Mouse (Mus musculus) kidney, embryonic 15.5 days (tissue): ENCODE results near the gene Cyth2. TPM values are rescaled to one million over a fixed set of nuclear protein-coding genes. Genes with fewer than 3 reads are reported as not detected.

Experiments
- ATAC-seq: fragments of 200-750 bp; cut with Nextera tagmentation; replicated peaks from 2 replicates; pipeline ENCODE4 v1.8.0; 2017; ENCODE audit warnings: moderate TSS enrichment; ENCODE audit not compliant: low FRiP score
- H3K27ac ChIP-seq: fragments of 300-500 bp; sonication (generic); 2 replicates; pipeline ENCODE4 v1.5.1; 2015; ENCODE audit warnings: mild to moderate bottlenecking, inconsistent platforms
- H3K27me3 ChIP-seq: fragments of 300-500 bp; sonication (generic); 2 replicates; pipeline ENCODE4 v1.6.1; 2015; ENCODE audit warnings: inconsistent platforms
- H3K36me3 ChIP-seq: fragments of 300-500 bp; sonication (generic); 2 replicates; pipeline ENCODE4 v1.6.1; 2015; ENCODE audit warnings: inconsistent platforms
- H3K4me1 ChIP-seq: fragments of 300-500 bp; sonication (generic); 2 replicates; pipeline ENCODE4 v1.6.1; 2015; ENCODE audit warnings: inconsistent platforms
- H3K4me2 ChIP-seq: fragments of 300-500 bp; sonication (generic); 2 replicates; pipeline ENCODE4 v1.6.1; 2015; ENCODE audit warnings: moderate library complexity, mild to moderate bottlenecking, inconsistent platforms
- H3K4me3 ChIP-seq: fragments of 300-500 bp; sonication (generic); replicated peaks from 2 replicates; pipeline ENCODE4 v1.5.1; 2015; ENCODE audit warnings: mild to moderate bottlenecking, inconsistent platforms
- H3K9ac ChIP-seq: fragments of 300-500 bp; sonication (generic); 2 replicates; pipeline ENCODE4 v1.6.1; 2015; ENCODE audit warnings: mild to moderate bottlenecking, inconsistent platforms
- H3K9me3 ChIP-seq: fragments of 300-500 bp; sonication (generic); replicated peaks from 2 replicates; pipeline ENCODE4 v1.6.1; 2016; ENCODE audit warnings: inconsistent platforms
- WGBS: fragments of 180-500 bp; shearing (Covaris S2); methylation state at CpG from one replicate; pipeline ENCODE4 v1.1.7; 2015; ENCODE audit warnings: mixed read lengths; 5-methylcytosine and 5-hydroxymethylcytosine counted together
- polyA plus RNA-seq: library from polyadenylated mRNA; unstranded; fragments of >200 nt; fragmentation: Nextera tagmentation; extraction: Ambion mirVana; gene quantifications from 2 replicates; pipeline ENCODE4 v1.2.1, GENCODE M21; 2015

Gene Cyth2
- polyA plus RNA-seq, 1 experiment from 2014 or later, result 130 TPM

- Histone ChIP-seq H3K27me3 (peaks cover 24% of the 10 kb centered on the region), H3K4me3 (no peak overlapping the region), H3K4me2 (no peak overlapping the region), H3K27ac (no peak overlapping the region), H3K36me3 (peaks cover 47% of the 10 kb centered on the region), H3K9me3 (no peaks in the 10 kb centered on the region), H3K4me1 (peaks cover 30% of the 10 kb centered on the region), H3K9ac (no peak overlapping the region)
- 88% methylated on average over 32 of the region's 44 CpGs for WGBS
- ATAC-seq, result no peak
Measured at GRCm38 (mm10) chr7:45793969-45794585, 20.3 kb downstream of the Cyth2 start.

DNA sequence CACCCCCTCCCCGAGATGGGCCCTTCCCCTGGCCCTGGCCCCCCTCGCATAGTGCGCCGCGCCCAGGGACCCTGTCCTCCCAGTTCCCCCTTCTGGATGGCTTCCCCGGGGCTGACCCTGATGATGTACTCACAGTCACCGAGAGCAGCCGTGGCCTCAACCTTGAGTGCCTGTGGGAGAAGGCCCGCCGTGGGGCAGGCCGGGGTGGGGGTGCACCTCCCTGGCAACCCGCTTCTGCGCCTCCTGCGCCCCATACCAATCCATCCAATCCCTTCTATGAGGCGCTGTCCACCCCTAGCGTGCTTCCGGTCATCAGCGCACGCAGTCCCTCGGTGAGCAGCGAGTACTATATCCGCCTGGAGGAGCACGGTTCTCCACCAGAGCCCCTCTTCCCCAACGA is 21.1 kb downstream of the Cyth2 start:
- Histone ChIP-seq H3K4me2 (no peak overlapping the region), H3K4me1 (peaks cover 22% of the 10 kb centered on the region), H3K9ac (no peak overlapping the region), H3K27ac (no peak overlapping the region), H3K4me3 (no peak overlapping the region), H3K36me3 (peaks cover 55% of the 10 kb centered on the region), H3K27me3 (peaks cover 15% of the 10 kb centered on the region), H3K9me3 (no peaks in the 10 kb centered on the region)
- WGBS, result 87% methylated on average over 24 of the region's 24 CpGs
- ATAC-seq, result no peak

- WGBS, result 76% methylated on average over 17 of the region's 17 CpGs
- Histone ChIP-seq H3K4me1 (peaks cover 19% of the 10 kb centered on the region), H3K9me3 (no peaks in the 10 kb centered on the region), H3K4me2 (no peak overlapping the region), H3K36me3 (peaks cover 57% of the 10 kb centered on the region), H3K27me3 (peaks cover 2% of the 10 kb centered on the region), H3K27ac (no peak overlapping the region), H3K4me3 (no peak overlapping the region), H3K9ac (no peak overlapping the region)
- no peak for ATAC-seq
Measured at GRCm38 (mm10) chr7:45791756-45792490, 22.5 kb downstream of the Cyth2 start.

- Histone ChIP-seq H3K27me3 (no peaks in the 10 kb centered on the region), H3K9ac (no peak overlapping the region), H3K27ac (peak overlapping the region; percentile 55; the same call in 1 of the 2 replicates), H3K9me3 (no peaks in the 10 kb centered on the region), H3K4me3 (no peak overlapping the region), H3K4me1 (peaks cover 31% of the 10 kb centered on the region), H3K36me3 (peaks cover 57% of the 10 kb centered on the region), H3K4me2 (no peak overlapping the region)
- 55% methylated on average over 6 of the region's 6 CpGs for WGBS
- no peak for ATAC-seq
Measured at GRCm38 (mm10) chr7:45790721-45791120, 23.7 kb downstream of the Cyth2 start.

DNA sequence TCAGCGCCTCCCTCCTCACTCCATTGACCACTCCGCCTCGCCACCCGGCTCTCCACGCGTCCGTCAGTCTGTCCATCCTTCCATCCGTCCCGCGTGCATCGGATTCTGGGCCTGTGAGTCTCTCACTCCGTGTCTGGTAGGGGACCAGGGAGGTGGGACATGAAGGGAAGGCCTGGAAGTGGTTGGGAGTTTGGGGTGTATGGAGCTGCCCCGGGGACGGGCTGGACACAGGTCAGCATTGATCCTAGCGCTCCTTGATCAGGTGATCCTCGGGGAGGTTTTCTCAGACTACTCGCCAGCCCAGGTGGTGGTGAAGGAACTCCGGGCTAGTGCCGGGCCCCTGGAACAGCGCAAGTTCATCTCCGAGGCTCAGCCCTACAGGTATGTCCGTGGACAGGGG is 26.7 kb downstream of the Cyth2 start:
- Histone ChIP-seq H3K4me2 (peak overlapping the region; percentile 95), H3K4me1 (peaks cover 54% of the 10 kb centered on the region), H3K9me3 (no peaks in the 10 kb centered on the region), H3K27me3 (peaks cover 7% of the 10 kb centered on the region; the same call in 1 of the 2 replicates), H3K9ac (no peak overlapping the region), H3K27ac (no peak overlapping the region), H3K36me3 (peaks cover 37% of the 10 kb centered on the region), H3K4me3 (no peak overlapping the region)
- 82% methylated on average over 22 of the region's 22 CpGs for WGBS
- no peak for ATAC-seq

DNA sequence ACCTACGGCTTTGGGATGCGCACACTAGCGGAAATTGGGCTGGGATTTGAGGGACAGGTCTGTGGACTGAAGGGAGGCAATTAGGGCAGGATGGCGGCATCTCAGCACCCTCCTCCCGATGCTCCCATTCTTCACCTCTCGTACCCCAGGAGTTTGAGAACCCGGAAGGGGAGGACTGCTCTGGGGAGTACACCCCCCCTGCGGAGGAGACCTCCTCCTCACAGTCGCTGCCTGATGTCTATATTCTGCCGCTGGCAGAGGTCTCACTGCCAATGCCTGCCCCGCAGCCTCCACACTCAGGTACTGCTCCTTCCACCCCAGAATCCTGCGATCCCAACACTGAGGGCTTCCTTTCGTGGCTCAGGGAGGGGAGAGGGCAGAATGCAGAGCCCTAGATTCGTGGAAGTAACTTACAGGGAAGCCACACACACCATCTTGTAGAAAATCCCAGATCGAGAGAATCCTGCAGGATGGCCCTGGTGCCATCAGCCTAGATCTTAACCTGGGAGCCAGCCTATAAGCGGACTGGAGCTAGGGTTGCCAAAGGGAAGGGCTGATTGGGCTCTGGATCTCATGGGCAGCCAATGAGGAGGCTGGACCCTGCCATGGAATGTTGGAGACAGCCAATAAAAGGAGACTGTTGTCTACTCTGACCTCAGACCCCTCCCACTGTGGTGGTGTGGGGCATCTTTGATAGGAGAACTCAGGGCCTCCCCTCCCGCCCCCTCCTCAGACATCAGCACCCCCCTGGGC is 27.5 kb downstream of the Cyth2 start:
- ATAC-seq, result peak; percentile 57
- H3K4me2 ChIP-seq, result peak overlapping the region; percentile 95
- WGBS, result 8% methylated on average over 17 of the region's 17 CpGs
- H3K27me3 ChIP-seq, result peaks cover 12% of the 10 kb centered on the region; the same call in 1 of the 2 replicates
- peak overlapping the region; percentile 24 for H3K27ac ChIP-seq
- H3K9me3 ChIP-seq, result no peaks in the 10 kb centered on the region
- peak overlapping the region; percentile 60; the same call in 1 of the 2 replicates for H3K9ac ChIP-seq
- H3K4me1 ChIP-seq, result peaks cover 54% of the 10 kb centered on the region
- peak overlapping the region; percentile 72 for H3K4me3 ChIP-seq
- H3K36me3 ChIP-seq, result peaks cover 31% of the 10 kb centered on the region

GRCm38 (mm10) chr7:45786136-45786578 is 28.2 kb downstream of the Cyth2 start:
- peak; percentile 73 for ATAC-seq
- under 1% methylated on average over 14 of the region's 14 CpGs for WGBS
- H3K9me3 ChIP-seq, result no peaks in the 10 kb centered on the region
- H3K4me3 ChIP-seq, result peak overlapping the region; percentile 72
- peaks cover 12% of the 10 kb centered on the region; the same call in 1 of the 2 replicates for H3K27me3 ChIP-seq
- peaks cover 53% of the 10 kb centered on the region for H3K4me1 ChIP-seq
- peaks cover 27% of the 10 kb centered on the region for H3K36me3 ChIP-seq
- H3K9ac ChIP-seq, result peak overlapping the region; percentile 60
- H3K27ac ChIP-seq, result peak overlapping the region; percentile 68
- peak overlapping the region; percentile 95 for H3K4me2 ChIP-seq

GRCm38 (mm10) chr7:45785388-45786135 is 28.8 kb downstream of the Cyth2 start:
- Histone ChIP-seq H3K9ac (peak overlapping the region; percentile 60), H3K4me1 (peaks cover 47% of the 10 kb centered on the region), H3K4me2 (peak overlapping the region; percentile 95), H3K27ac (peak overlapping the region; percentile 68), H3K36me3 (peaks cover 25% of the 10 kb centered on the region), H3K4me3 (peak overlapping the region; percentile 72), H3K9me3 (no peaks in the 10 kb centered on the region), H3K27me3 (peaks cover 12% of the 10 kb centered on the region; the same call in 1 of the 2 replicates)
- ATAC-seq, result peak; percentile 37
- 1% methylated on average over 38 of the region's 42 CpGs for WGBS

DNA sequence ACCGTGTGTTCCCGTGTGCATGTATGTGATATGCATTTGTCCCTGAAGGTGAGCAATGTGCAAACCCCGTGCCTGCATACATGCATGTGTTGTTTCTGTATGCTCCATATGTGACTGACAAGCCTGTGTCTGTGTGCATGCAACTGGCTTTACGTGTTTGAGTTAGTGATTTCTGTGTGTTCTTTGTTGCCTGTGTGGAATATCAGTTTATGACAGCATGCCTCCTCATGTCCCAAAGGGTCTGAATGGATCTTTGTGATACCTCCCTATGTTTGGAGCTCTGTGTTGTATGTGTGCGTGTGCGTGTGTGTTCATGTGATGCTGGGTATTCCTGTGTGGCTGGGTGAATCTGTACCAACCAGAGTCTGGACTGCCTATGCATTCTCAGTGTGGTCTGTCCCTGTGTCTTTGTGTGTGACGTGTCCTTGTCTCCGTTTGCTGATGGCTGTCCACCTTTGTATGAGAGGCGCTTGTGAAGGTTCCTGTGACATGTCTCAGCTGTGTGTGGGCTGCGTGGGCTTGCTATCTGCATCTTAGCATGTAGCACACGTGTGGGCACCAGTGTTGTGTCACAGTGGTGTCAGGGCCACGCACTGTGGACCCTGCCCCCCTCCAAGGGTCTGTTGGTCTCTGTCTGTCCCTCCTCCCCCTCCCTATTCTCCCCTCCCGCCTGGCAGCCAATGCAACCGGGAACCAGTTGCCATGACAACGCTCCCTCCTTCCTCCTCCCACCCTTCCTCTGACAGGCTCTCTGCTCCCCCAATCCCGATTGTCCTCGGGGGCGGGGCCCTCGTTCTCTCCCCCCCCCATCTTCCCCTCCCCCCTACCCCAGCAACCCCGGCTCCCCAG is 29.6 kb downstream of the Cyth2 start, which contains the start of gene Sult2b1:
Sult2b1 (minus strand) TSS at position 146 of the 849 bp plus-strand sequence.
- H3K4me2 ChIP-seq, result peak within 1 kb of the TSS; percentile 95
- peak; percentile 16 for ATAC-seq
- peaks cover 12% of the 10 kb centered on the region; the same call in 1 of the 2 replicates for H3K27me3 ChIP-seq
- WGBS, result 26% methylated on average over 19 of the region's 20 CpGs
- no peaks in the 10 kb centered on the region for H3K9me3 ChIP-seq
- H3K36me3 ChIP-seq, result peaks cover 17% of the 10 kb centered on the region
- H3K9ac ChIP-seq, result peak within 1 kb of the TSS; percentile 68
- peak within 1 kb of the TSS; percentile 72 for H3K4me3 ChIP-seq
- H3K27ac ChIP-seq, result peak within 1 kb of the TSS; percentile 68
- H3K4me1 ChIP-seq, result peaks cover 46% of the 10 kb centered on the region

DNA sequence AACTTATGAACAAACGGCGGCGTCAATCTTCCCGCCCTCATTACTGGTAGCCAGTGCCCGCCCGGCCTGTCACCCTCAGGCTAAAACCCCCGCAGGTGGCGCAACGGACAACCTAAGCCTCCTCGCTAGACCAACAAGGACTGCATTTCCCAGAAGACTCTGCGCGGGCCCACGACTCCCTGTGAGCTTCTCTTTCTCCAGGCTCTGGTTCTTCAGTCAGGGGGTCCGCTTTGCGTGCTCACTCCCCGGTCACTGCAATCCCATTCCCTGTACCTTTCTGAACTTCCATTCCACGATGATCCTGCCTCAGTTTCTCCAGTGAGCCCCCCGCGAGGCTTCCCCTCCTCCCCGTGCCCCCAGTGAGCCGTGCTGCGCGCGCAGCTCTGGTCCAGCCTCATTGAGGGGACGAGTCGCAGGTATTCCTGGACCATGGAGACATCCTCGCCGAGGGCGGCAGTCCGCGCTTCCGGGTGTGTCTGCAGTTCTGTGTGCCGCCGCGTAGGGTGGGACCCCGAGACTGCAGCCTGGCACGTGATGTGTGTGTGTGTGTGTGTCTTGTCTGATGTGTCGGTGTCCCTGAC is 30.8 kb downstream of the Cyth2 start, which contains the start of gene Lmtk3:
Lmtk3 (plus strand) TSS at position 228 of the 581 bp plus-strand sequence.
- ATAC-seq, result 0 out of 2 replicates have a peak, but pooled peaks have one; percentile 4
- peak within 1 kb of the TSS; percentile 95 for H3K4me2 ChIP-seq
- WGBS, result 1% methylated on average over 38 of the region's 38 CpGs
- peaks cover 12% of the 10 kb centered on the region; the same call in 1 of the 2 replicates for H3K27me3 ChIP-seq
- peak within 1 kb of the TSS; percentile 68 for H3K9ac ChIP-seq
- H3K4me1 ChIP-seq, result peaks cover 55% of the 10 kb centered on the region
- H3K4me3 ChIP-seq, result peak within 1 kb of the TSS; percentile 72
- H3K36me3 ChIP-seq, result peaks cover 6% of the 10 kb centered on the region
- no peaks in the 10 kb centered on the region for H3K9me3 ChIP-seq
- H3K27ac ChIP-seq, result no peak within 1 kb of the TSS
